Mouse (Mus musculus): ENCODE results near the gene Frmd4b. TPM values are rescaled to one million over a fixed set of nuclear protein-coding genes. Genes with fewer than 3 reads are reported as not detected.
"Not testable (repeated sequence)": the region's sequence is repeated elsewhere in the genome, so short reads cannot be mapped to it uniquely, and the experiment has no call there.

Gene Frmd4b
- polyA plus RNA-seq, 1 experiment from 2014 or later, result 14.0 TPM

GRCm38 (mm10) chr6:97370947-97371346 is 246.4 kb downstream of the Frmd4b start:
- H3K27ac ChIP-seq, result no peak overlapping the region
- H3K36me3 ChIP-seq (ENCODE audit: insufficient read depth, low read length), result no peaks in the 10 kb centered on the region
- H3K4me3 ChIP-seq (replicated peaks; ENCODE audit: low read depth, low read length), result no peak overlapping the region
- ATAC-seq (replicated peaks; ENCODE audit: low FRiP score, low read depth), result no peak
- H3K4me1 ChIP-seq (replicated peaks; ENCODE audit: insufficient read depth, low read length), result no peaks in the 10 kb centered on the region
- 70% methylated on average over 2 of the region's 2 CpGs for WGBS
- H3K27me3 ChIP-seq (ENCODE audit: insufficient read depth, low read length), result no peaks in the 10 kb centered on the region
- H3K9ac ChIP-seq (ENCODE audit: low read depth, low read length), result no peak overlapping the region
- no peaks in the 10 kb centered on the region for H3K9me3 ChIP-seq (replicated peaks; ENCODE audit: low read length)
- no peak for TF ChIP-seq CTCF (IDR thresholded peaks at IDR 0.05; ENCODE audit: low read depth)
- H3K4me2 ChIP-seq (ENCODE audit: low read length), result no peak overlapping the region
- no peak for DNase-seq (ENCODE audit: low spot score)

DNA sequence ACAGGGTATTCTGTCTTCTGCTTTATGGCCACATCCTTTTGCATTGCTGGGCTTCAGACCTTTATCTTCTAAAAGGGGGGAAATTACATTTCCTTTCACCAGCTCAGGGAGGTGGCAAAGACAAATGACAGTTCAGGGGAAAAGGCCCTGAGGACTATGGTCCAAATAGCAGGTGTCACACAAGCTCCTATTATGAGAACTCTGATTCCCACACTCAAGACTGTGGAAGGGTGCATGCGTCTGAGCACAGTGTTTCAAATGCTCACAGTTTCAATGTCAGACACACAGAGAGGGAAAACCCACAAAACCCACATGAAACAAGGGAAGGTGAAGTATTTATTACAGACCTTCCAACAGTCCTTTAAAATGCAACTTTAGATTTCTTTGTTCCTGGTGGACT is 246.9 kb downstream of the Frmd4b start:
- no peak for TF ChIP-seq CTCF (IDR thresholded peaks at IDR 0.05; ENCODE audit: low read depth)
- no peaks in the 10 kb centered on the region for H3K27me3 ChIP-seq (ENCODE audit: insufficient read depth, low read length)
- WGBS, result 52% methylated on average over 1 of the region's 1 CpGs
- no peaks in the 10 kb centered on the region for H3K9me3 ChIP-seq (replicated peaks; ENCODE audit: low read length)
- ATAC-seq (replicated peaks; ENCODE audit: low FRiP score, low read depth), result no peak
- H3K27ac ChIP-seq, result no peak overlapping the region
- H3K4me2 ChIP-seq (ENCODE audit: low read length), result no peak overlapping the region
- no peaks in the 10 kb centered on the region for H3K4me1 ChIP-seq (replicated peaks; ENCODE audit: insufficient read depth, low read length)
- H3K9ac ChIP-seq (ENCODE audit: low read depth, low read length), result no peak overlapping the region
- H3K36me3 ChIP-seq (ENCODE audit: insufficient read depth, low read length), result no peaks in the 10 kb centered on the region
- DNase-seq (ENCODE audit: low spot score), result no peak
- no peak overlapping the region for H3K4me3 ChIP-seq (replicated peaks; ENCODE audit: low read depth, low read length)

DNA sequence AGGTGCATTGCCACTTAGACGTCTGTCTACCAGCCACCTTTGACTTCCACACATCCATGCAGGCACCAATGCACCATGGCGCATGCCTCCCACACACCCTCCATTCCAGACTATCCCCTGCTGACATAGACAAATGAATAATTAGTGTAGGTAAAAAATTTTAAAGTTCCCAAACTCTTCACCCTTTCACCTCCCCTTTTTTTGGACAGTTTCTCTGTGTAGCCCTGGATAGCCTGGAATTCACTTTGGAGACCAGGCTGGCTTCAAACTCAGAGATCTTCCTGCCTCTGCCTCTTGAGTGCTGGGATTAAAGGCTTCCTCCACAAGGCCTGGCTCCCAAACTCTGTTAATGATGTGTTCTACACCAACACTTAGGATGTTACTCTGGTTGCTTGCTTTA is 253.5 kb downstream of the Frmd4b start:
- 76% methylated on average over 2 of the region's 2 CpGs for WGBS
- H3K4me1 ChIP-seq (replicated peaks; ENCODE audit: insufficient read depth, low read length), result no peaks in the 10 kb centered on the region

DNA sequence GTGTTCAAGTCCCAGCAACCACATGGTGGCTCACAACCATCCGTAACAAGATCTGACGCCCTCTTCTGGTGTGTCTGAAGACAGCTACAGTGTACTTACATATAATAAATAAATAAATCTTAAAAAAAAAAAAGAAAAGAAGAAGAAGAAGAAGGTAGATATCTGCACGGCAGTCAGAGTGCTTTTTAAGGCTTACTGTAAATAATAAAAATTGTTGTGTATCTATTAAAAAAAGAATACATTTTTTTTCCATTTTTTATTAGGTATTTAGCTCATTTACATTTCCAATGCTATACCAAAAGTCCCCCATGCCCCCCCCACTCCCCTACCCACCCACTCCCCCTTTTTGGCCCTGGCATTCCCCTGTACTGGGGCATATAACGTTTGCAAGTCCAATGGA is 259.7 kb downstream of the Frmd4b start:
- peak; percentile 45 for DNase-seq (ENCODE audit: low spot score)
- H3K4me3 ChIP-seq (replicated peaks; ENCODE audit: low read depth, low read length); H3K27ac ChIP-seq; H3K36me3 ChIP-seq (ENCODE audit: insufficient read depth, low read length); H3K27me3 ChIP-seq (ENCODE audit: insufficient read depth, low read length); ATAC-seq (replicated peaks; ENCODE audit: low FRiP score, low read depth); H3K9ac ChIP-seq (ENCODE audit: low read depth, low read length); H3K9me3 ChIP-seq (replicated peaks; ENCODE audit: low read length); H3K4me1 ChIP-seq (replicated peaks; ENCODE audit: insufficient read depth, low read length); H3K4me2 ChIP-seq (ENCODE audit: low read length): not testable (repeated sequence)
- WGBS, result 84% methylated on average over 2 of the region's 4 CpGs

More for the DNA sequence above, 253.5 kb downstream of the Frmd4b start:
- Histone ChIP-seq H3K27me3 (ENCODE audit: insufficient read depth, low read length) (no peaks in the 10 kb centered on the region), H3K27ac (no peak overlapping the region), H3K4me2 (ENCODE audit: low read length) (no peak overlapping the region), H3K36me3 (ENCODE audit: insufficient read depth, low read length) (no peaks in the 10 kb centered on the region), H3K9me3 (replicated peaks; ENCODE audit: low read length) (no peaks in the 10 kb centered on the region), H3K4me3 (replicated peaks; ENCODE audit: low read depth, low read length) (no peak overlapping the region), H3K9ac (ENCODE audit: low read depth, low read length) (no peak overlapping the region)
- TF ChIP-seq CTCF (IDR thresholded peaks at IDR 0.05; ENCODE audit: low read depth), result no peak
- no peak for ATAC-seq (replicated peaks; ENCODE audit: low FRiP score, low read depth)
- no peak for DNase-seq (ENCODE audit: low spot score)

GRCm38 (mm10) chr6:97356612-97357011 is 260.7 kb downstream of the Frmd4b start:
- H3K9me3 ChIP-seq (replicated peaks; ENCODE audit: low read length), result no peaks in the 10 kb centered on the region
- 49% methylated on average over 7 of the region's 7 CpGs for WGBS
- peak; percentile 49 for DNase-seq (ENCODE audit: low spot score)

DNA sequence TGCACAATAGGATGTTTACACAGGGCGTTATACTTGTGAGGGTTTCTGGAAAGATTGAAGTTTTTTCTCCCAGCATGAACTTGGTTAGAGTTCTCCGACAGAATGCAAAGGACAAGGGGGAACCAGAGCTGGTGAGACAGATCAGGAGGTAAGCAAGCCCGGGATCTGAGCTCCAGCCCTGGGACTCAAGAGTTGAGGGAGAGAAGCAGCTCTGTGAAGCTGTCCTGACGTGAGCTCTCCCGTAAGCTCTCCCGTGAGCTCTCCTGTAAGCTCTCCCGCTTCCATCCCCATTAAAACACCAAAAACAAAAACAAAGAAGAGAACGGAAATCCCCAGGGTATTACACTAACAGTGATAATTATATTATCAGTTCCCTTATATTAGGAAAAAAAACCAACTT is 262.2 kb downstream of the Frmd4b start:
- Histone ChIP-seq H3K4me1 (replicated peaks; ENCODE audit: insufficient read depth, low read length) (peaks cover 9% of the 10 kb centered on the region), H3K9ac (ENCODE audit: low read depth, low read length) (no peak overlapping the region), H3K36me3 (ENCODE audit: insufficient read depth, low read length) (no peaks in the 10 kb centered on the region), H3K27ac (peak overlapping the region; percentile 57), H3K4me2 (ENCODE audit: low read length) (peak overlapping the region; percentile 4; the same call in 1 of the 2 replicates), H3K27me3 (ENCODE audit: insufficient read depth, low read length) (no peaks in the 10 kb centered on the region), H3K9me3 (replicated peaks; ENCODE audit: low read length) (no peaks in the 10 kb centered on the region), H3K4me3 (replicated peaks; ENCODE audit: low read depth, low read length) (no peak overlapping the region)
- 26% methylated on average over 8 of the region's 8 CpGs for WGBS
- TF ChIP-seq CTCF (IDR thresholded peaks at IDR 0.05; ENCODE audit: low read depth), result no peak
- ATAC-seq (replicated peaks; ENCODE audit: low FRiP score, low read depth), result no peak
- no peak for DNase-seq (ENCODE audit: low spot score)

More at GRCm38 (mm10) chr6:97356612-97357011, 260.7 kb downstream of the Frmd4b start:
- Histone ChIP-seq H3K36me3 (ENCODE audit: insufficient read depth, low read length) (no peaks in the 10 kb centered on the region), H3K4me2 (ENCODE audit: low read length) (no peak overlapping the region), H3K9ac (ENCODE audit: low read depth, low read length) (no peak overlapping the region), H3K4me1 (replicated peaks; ENCODE audit: insufficient read depth, low read length) (peaks cover 9% of the 10 kb centered on the region; the same call in 1 of the 2 replicates), H3K4me3 (replicated peaks; ENCODE audit: low read depth, low read length) (no peak overlapping the region), H3K27me3 (ENCODE audit: insufficient read depth, low read length) (no peaks in the 10 kb centered on the region), H3K27ac (no peak overlapping the region)
- no peak for TF ChIP-seq CTCF (IDR thresholded peaks at IDR 0.05; ENCODE audit: low read depth)
- ATAC-seq (replicated peaks; ENCODE audit: low FRiP score, low read depth), result no peak; the same call in 1 of the 2 replicates

DNA sequence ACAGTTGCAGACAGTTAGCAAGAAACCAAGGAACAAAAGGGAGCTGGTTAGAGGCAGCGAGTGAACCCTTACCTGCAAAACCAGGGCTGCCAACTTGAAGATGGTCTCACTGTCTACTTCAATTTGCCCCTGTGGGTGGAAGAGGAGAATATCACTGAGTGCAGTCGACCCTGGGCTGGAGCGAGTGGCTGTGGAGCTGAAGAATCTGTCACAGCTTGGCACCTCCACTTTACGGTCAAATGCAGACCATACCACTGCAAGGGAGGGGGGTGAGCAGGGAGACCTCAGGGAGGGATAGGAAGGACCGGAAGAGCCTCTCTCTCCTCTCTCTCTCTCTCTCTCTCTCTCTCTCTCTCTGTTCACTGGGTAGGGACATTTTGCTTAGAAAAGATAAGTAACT is 263.4 kb downstream of the Frmd4b start:
- Histone ChIP-seq H3K4me1 (replicated peaks; ENCODE audit: insufficient read depth, low read length) (peaks cover 12% of the 10 kb centered on the region), H3K4me2 (ENCODE audit: low read length) (peak overlapping the region; percentile 34), H3K27me3 (ENCODE audit: insufficient read depth, low read length) (no peaks in the 10 kb centered on the region), H3K9me3 (replicated peaks; ENCODE audit: low read length) (no peaks in the 10 kb centered on the region), H3K4me3 (replicated peaks; ENCODE audit: low read depth, low read length) (no peak overlapping the region), H3K27ac (no peak overlapping the region), H3K9ac (ENCODE audit: low read depth, low read length) (no peak overlapping the region), H3K36me3 (ENCODE audit: insufficient read depth, low read length) (no peaks in the 10 kb centered on the region)
- WGBS, result 24% methylated on average over 5 of the region's 5 CpGs
- TF ChIP-seq CTCF (IDR thresholded peaks at IDR 0.05; ENCODE audit: low read depth), result no peak
- peak; percentile 51 for DNase-seq (ENCODE audit: low spot score)
- peak; percentile 71; the same call in 1 of the 2 replicates for ATAC-seq (replicated peaks; ENCODE audit: low FRiP score, low read depth)
